Mouse (Mus musculus): ENCODE results near the gene Rab19.
A peak's percentile ranks its signal among the peaks of the same experiment; 100 is the strongest.
"Not testable (repeated sequence)": the region's sequence is repeated elsewhere in the genome, so short reads cannot be mapped to it uniquely, and the experiment has no call there.

Gene Rab19

DNA sequence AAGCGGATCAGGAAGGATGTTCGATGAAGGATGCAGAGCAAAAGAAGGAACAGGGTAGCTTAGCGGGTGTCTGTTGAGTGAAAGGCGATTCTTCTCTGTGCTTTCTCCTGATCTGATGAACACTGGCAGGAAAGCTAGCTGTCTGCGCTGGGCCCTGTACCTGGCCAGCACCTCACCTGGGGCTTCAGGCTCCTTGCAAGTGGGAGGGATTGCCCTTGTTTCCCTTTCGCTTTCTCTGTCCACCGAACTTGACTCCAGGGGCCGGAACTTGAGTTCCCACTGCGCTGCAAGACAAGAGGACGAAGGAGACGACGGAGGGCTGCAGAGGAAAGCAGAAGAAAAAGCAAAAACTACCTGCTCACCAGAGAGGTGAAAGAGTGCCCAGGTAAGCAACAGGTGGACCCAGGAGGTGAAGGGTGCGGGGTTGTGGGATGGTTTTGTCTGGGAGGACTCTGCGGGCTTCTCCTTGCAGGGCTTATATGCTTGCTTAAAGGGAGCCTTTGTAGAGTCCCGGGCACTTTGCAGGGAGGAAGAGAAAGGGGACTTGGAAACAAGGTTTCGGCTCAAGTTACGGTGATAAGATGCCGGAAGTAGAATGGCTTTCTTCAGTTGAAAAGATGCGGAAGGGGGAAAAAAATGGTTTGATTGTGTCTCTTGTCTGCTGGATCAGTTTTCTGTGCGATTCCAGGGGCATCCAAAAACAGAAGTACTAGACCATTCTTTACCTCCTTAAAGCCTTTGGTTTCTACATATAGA is at the start of gene Rab19:
Rab19 (plus strand) TSS at position 51 of the 756 bp plus-strand sequence.
- DNase-seq (ENCODE audit: extremely low spot score, low read depth, low spot score) = no peak

- no peak for DNase-seq (ENCODE audit: extremely low spot score, low read depth, low spot score)
Measured at GRCm38 (mm10) chr6:39331998-39332700, 48.8 kb upstream of the Rab19 start.

DNA sequence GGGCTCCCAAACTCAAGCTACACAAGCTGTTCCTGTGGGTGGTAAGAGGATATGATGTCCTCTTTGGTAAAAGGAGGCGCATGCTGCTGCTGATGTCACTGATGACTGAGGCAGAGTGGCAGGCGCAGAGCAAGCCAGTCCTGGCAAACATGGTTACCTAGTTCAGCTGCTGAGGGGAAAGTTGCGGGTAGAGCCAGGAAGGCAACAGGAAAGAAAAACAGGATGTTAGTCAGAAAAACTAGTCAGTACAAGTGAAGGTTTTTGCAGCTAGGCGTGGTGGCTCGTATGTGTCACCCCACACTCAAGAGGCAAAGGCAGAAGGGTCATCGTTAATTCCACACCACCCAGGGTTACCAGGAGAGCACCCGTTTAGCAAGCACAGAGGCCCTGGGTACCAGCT is 46.8 kb upstream of the Rab19 start:
- DNase-seq (ENCODE audit: extremely low spot score, low read depth, low spot score) = no peak

GRCm38 (mm10) chr6:39334873-39335272 is 46.1 kb upstream of the Rab19 start:
- no peak for DNase-seq (ENCODE audit: extremely low spot score, low read depth, low spot score)

GRCm38 (mm10) chr6:39338359-39338758 is 42.6 kb upstream of the Rab19 start:
- no peak for DNase-seq (ENCODE audit: extremely low spot score, low read depth, low spot score)

DNA sequence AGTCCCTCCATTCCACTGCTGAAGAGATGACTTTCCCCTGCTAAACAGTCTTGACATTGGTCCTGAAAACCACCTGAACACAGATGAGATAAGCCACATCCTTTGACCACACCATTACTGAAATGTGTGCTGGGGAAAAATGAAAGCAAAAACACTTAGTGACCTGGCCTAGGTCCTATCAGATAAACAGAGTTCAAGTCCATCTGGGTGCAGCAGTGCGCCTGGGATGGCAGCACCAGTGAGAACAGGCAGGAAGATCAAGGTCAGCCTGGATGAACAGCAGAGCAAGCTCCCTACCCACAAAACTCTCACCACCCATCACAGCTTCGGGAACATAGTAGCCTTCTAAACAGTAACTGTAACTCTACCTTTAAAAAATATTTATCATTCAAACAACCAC is 39.2 kb upstream of the Rab19 start:
- DNase-seq (ENCODE audit: extremely low spot score, low read depth, low spot score) = no peak

- peak; percentile 62 for DNase-seq (ENCODE audit: extremely low spot score, low read depth, low spot score)
Measured at GRCm38 (mm10) chr6:39344020-39344419, 37.0 kb upstream of the Rab19 start.

- no peak for DNase-seq (ENCODE audit: extremely low spot score, low read depth, low spot score)
Measured at GRCm38 (mm10) chr6:39345430-39345829, 35.5 kb upstream of the Rab19 start.

GRCm38 (mm10) chr6:39346991-39347501 is 33.9 kb upstream of the Rab19 start:
- DNase-seq (ENCODE audit: extremely low spot score, low read depth, low spot score) = no peak

GRCm38 (mm10) chr6:39347880-39348814 is 32.8 kb upstream of the Rab19 start:
- no peak for DNase-seq (ENCODE audit: extremely low spot score, low read depth, low spot score)

DNA sequence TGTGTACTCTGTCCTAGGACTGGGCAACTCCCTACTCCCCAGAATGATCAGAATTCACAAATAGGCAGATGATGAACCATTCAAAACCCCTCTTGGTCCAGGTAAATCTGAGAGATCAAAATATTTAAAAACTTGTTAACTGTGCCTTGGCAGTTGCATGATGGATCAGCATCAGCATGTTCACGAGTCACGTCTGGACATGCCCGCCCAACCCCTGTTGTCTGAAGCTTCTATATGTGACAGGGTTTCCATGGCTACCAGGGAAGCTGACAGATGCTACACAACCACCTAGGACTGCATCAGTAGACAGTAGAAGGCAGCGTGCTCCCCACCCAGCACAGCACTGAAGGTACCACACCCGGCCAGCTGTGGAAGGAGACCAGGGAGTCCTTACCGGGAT is 32.0 kb upstream of the Rab19 start:
- DNase-seq (ENCODE audit: extremely low spot score, low read depth, low spot score) = no peak

DNA sequence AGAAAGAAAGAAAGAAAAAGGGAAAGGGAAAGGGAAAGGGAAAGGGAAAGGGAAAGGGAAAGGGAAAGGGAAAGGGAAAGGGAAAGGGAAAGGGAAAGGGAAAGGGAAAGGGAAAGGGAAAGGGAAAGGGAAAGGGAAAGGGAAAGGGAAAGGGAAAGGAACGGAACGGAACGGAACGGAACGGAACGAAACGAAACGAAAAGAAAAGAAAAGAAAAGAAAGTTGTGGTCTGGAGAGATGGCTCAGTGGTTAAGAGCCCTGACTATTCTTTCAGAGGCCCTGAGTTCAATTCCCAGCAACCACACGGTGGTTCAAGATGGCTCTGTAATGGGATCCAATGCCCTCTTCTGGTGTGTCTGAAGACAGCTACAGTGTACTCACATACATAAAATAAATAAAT is 21.8 kb upstream of the Rab19 start:
- not testable (repeated sequence) for DNase-seq (ENCODE audit: extremely low spot score, low read depth, low spot score)

DNA sequence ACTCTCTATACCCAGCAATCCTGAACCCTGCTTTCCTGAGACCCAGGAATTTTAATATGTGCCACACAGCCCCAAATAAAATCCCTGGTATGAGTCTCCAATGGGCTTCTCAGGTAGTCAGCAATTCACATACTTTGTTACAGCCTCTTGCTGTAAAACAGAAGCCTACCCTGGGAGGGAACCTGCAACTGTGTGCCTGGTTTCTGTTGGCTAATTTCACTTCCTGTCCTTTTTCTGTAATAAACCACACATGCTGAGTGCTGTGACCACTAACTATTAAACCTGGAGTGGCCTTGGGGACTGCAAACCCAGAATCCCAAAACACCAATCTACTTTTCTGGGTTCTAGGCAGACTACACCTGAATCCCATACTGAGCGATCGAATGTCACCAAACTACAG is 18.3 kb upstream of the Rab19 start:
- DNase-seq (ENCODE audit: extremely low spot score, low read depth, low spot score) = no peak

DNA sequence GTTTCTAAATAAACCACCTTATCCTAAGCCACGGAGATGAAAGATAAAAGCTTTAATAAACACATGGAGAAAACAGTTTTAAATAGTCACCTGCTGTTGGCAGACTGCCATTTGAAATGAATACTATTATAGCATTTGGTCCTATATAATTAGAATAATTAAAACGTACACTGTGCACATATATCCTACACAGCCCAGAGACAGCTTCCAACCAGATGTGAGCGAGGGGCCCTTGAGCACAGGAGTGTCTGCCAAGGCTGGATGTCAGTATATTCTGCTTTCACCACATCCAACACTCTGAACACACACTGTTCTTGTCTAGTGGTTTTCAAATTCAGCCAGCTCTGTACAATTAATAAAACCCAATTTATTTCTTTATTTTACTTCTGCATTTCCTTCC is 11.3 kb upstream of the Rab19 start:
- DNase-seq (ENCODE audit: extremely low spot score, low read depth, low spot score) = no peak

DNA sequence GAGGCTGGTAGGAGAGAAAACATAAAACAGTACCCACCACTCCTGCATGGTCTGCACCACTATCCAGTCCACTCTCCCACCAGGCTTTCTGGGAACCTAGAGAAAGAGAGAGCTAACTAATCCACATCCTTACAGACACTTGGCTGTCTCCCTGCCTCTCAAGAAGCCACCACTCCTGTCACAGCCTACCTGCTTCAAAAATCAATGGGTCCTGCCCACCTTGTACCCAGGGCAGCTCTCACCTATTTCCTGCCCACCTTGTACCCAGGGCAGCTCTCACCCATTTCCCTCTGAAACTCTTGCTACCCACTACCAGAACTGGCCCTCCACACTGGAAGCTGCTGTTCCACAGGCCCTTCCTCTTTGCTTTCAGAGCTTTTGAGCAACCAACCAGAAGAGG is 8.9 kb upstream of the Rab19 start:
- DNase-seq (ENCODE audit: extremely low spot score, low read depth, low spot score) = no peak

- DNase-seq (ENCODE audit: extremely low spot score, low read depth, low spot score) = no peak
Measured at GRCm38 (mm10) chr6:39372727-39373126, 8.2 kb upstream of the Rab19 start.

DNA sequence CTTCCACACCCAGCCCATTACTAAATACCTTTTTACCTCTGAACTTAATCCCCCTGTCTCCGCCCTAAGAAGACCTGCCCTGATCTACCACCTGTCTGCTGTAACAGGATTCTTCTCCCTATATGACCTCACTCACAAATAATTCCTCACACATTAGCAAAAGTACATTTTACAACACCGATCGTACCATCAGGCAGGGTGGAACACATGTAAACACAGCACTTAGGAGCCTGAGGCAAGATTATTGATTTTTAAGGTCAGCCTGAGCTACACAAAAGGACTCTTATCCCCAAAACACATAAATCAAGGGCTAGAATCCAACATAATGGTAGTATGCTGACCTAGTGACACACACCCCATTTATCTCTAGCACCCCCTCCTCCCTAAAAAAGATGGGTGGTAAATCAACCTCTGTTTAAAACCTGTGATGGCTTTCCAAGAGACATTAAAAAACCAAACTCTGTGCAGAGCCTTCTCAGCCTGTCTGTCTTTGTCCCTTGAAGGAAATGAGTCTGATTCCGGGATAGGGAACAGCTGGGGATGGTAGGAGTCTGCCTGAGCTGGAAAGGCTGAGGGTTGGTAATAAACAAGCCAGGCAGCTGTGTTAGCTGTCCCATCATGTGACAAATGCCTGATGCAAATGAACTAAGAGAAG is 7.5 kb upstream of the Rab19 start:
- no peak for DNase-seq (ENCODE audit: extremely low spot score, low read depth, low spot score)

DNA sequence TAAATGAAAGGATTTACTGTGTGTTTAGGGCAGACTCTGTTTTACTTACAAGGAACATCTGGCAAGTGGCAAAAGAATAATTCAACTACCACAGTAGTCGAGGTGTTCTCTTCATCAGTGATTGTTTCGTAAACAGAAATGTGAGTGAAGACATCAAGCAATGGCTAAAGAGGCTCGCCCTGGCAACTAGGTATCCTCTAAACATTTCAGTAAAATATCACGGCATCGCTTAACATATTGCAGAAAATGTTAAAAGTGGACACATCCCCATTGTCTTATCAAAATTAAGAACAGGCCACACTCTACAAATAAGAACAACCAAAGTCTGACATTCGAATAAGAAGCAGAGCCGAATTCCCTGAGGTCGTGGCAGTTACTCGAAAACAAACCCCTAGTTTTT is 4.2 kb upstream of the Rab19 start:
- no peak for DNase-seq (ENCODE audit: extremely low spot score, low read depth, low spot score)

DNA sequence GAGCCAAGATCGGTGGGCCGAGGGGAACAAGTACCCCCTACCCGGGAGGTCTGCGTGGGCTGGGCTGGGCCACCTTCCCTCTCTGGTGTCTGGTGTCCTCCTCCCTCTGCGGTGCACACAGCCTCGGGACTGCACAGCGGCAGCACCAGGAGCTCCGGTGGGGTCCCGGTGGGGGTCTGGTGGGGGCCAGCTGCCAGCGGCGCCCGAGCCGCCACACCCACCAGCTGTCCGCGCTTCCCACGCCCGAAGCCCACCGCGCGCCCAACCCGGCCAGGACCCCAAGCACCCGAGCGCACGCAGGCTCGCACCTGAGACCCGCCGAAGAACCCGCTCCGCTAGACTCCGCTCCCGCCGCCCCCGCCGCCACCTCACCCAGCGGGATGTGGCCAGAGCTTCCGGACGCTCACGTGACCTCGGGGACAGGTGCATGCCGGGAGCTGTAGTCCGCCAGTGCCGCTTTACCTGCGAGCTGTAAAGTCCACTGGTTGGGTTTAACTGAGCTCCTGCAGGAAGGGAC is 3.6 kb upstream of the Rab19 start, which contains the start of gene Slc37a3:
Slc37a3 (minus strand) TSS at position 365 of the 517 bp plus-strand sequence.
- peak; percentile 53 for DNase-seq (ENCODE audit: extremely low spot score, low read depth, low spot score)

DNA sequence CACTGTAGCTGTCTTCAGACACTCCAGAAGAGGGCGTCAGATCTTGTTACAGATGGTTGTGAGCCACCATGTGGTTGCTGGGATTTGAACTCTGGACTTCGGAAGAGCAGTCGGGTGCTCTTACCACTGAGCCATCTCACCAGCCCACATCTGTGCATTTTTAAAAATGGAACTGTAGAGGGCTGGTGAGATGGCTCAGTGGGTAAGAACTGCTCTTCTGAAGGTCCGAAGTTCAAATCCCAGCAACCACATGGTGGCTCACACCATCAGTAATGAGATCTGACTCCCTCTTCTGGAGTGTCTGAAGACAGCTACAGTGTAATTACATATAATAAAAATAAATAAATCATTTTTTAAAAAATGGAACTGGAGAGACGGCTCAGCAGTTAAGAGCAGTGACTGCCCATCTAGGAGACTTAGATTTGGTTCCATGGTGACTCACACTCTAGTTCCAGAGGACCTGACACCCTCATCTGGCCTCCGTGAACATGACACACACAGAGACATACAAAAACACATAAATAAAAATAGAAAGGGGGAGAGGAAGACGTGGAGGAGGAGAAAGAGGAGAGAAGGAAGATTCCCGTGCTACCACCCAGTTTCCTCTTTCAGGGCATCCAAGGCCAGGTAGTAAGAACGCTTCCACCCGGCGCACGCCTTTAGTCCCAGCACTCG is 2.7 kb upstream of the Rab19 start:
- not testable (repeated sequence) for DNase-seq (ENCODE audit: extremely low spot score, low read depth, low spot score)
